Mouse (Mus musculus) adrenal gland, postnatal 4 days (tissue): Measurements from ENCODE around the gene Mrps15. TPM values are rescaled to one million over a fixed set of nuclear protein-coding genes. Genes with fewer than 3 reads are reported as not detected.

Experiments
- total RNA-seq, 2 experiments: library from RNA; stranded (reverse); gene quantifications; 2 replicates each; pipeline ENCODE4 v1.2.3; 2021

Mrps15 gene
- total RNA-seq, 2 experiments from 2014 or later: 72.5 to 73.9 TPM

Other genes starting within 250 kb of the Mrps15 start
- 1 to 10 TPM; 2.0 to 2.3 TPM for gene Csf3r, start 22.4 kb upstream of the Mrps15 start, total RNA-seq
- 10 to 100 TPM; 12.3 to 15.7 TPM for gene Oscp1, start 11.6 kb downstream of the Mrps15 start, total RNA-seq
- 10 to 100 TPM; 26.7 to 27.1 TPM for gene Lsm10, start 49.7 kb downstream of the Mrps15 start, total RNA-seq
- gene Stk40, start 57.0 kb downstream of the Mrps15 start, total RNA-seq: 10 to 100 TPM; 25.9 to 30.5 TPM
- 10 to 100 TPM; 67.2 to 69.6 TPM for gene Eva1b, start 100.8 kb downstream of the Mrps15 start, total RNA-seq
- gene Sh3d21, start 116.6 kb downstream of the Mrps15 start, total RNA-seq: 1 to 10 TPM; 4.2 to 4.3 TPM
- gene Thrap3, start 155.8 kb downstream of the Mrps15 start, total RNA-seq: 100 to 1,000 TPM; 319 to 332 TPM
- 10 to 100 TPM; 64.1 to 70.7 TPM for gene Map7d1, start 209.4 kb downstream of the Mrps15 start, total RNA-seq
- 10 to 100 TPM; 70.0 to 75.4 TPM for gene Trappc3, start 215.4 kb downstream of the Mrps15 start, total RNA-seq
- 10 to 100 TPM in 1 of 2 experiments, 1 to 10 TPM in 1; 9.3 to 12.8 TPM for gene Col8a2, start 239.9 kb downstream of the Mrps15 start, total RNA-seq